Mouse (Mus musculus) duodenum, adult 2 months (tissue): ENCODE data around the gene Zfp637. TPM values are rescaled to one million over a fixed set of nuclear protein-coding genes. Genes with fewer than 3 reads are reported as not detected.

Experiments
- polyA plus RNA-seq: library from polyadenylated mRNA; depleted of rRNA; stranded (reverse); fragments of >200 nt; gene quantifications from 2 replicates; pipeline ENCODE4 v1.2.3, GENCODE M21; 2012; ENCODE audit warnings: low replicate concordance; rRNA removed

Gene Zfp637
- 8.5 and 10.1 TPM in 2 replicates for polyA plus RNA-seq

GRCm38 (mm10) chr6:117840686-117841510, at the start of gene Zfp637:
Gene Zfp637, plus strand, starts transcription at chr6:117841180.

GRCm38 (mm10) chr6:117861848-117862247, 20.9 kb downstream of the Zfp637 start, which contains the start of gene Zfp239:
Gene Zfp239, plus strand, starts transcription at chr6:117862100.

Other genes starting within 250 kb of the Zfp637 start
- 2.6 and 3.8 TPM in 2 replicates for gene Zfp239, start 20.9 kb downstream of the Zfp637 start, polyA plus RNA-seq
- gene Hnrnpf, start 59.1 kb downstream of the Zfp637 start, polyA plus RNA-seq = 56.0 and 58.9 TPM in 2 replicates
- not detected in 2 replicates for gene Fxyd4, start 96.5 kb downstream of the Zfp637 start, polyA plus RNA-seq
- gene Rasgef1a, start 170.3 kb downstream of the Zfp637 start, polyA plus RNA-seq = 0.09 and 0.11 TPM in 2 replicates